Mouse (Mus musculus): ENCODE data around the gene Kif9.

Kif9 gene

GRCm38 (mm10) chr9:110529002-110529737 is 52.4 kb downstream of the Kif9 start:
- no peak for DNase-seq (ENCODE audit: low read depth)

- no peak for DNase-seq (ENCODE audit: low read depth)
These were observed 53.9 kb downstream of the Kif9 start for GRCm38 (mm10) chr9:110530650-110531049.

- no peak for DNase-seq (ENCODE audit: low read depth)
These were observed 54.5 kb downstream of the Kif9 start for GRCm38 (mm10) chr9:110531151-110531791.

DNA sequence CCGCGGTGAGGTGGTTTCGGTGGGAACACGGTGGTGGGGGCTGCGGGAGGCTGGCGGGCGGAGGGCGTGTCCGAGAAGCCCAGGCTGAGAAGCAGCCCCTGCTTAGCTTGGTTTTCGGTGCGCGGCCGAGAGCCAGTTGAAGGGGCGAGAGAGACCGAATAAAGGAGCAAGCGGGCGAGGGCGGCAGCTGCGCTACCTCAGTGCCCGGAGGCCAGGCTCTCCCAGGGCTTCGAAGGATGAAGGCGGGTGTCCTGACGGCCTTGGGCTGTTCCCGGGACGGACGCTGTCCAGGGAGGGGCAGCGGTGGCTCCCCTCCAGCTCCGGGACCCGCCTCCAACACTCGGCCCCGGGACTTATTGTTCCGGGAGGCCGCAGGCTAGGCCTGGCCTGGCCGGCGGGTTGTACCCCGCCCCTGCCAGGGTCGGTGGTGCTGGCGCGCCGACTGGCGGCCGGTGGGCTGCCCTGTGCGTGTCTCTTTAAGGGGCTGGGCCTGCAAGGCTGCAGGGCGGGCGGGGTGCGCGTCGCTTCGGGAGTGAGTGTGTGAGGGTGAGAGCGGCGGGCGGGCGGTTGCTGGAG is 55.2 kb downstream of the Kif9 start:
- peak; percentile 83 for DNase-seq (ENCODE audit: low read depth)

DNA sequence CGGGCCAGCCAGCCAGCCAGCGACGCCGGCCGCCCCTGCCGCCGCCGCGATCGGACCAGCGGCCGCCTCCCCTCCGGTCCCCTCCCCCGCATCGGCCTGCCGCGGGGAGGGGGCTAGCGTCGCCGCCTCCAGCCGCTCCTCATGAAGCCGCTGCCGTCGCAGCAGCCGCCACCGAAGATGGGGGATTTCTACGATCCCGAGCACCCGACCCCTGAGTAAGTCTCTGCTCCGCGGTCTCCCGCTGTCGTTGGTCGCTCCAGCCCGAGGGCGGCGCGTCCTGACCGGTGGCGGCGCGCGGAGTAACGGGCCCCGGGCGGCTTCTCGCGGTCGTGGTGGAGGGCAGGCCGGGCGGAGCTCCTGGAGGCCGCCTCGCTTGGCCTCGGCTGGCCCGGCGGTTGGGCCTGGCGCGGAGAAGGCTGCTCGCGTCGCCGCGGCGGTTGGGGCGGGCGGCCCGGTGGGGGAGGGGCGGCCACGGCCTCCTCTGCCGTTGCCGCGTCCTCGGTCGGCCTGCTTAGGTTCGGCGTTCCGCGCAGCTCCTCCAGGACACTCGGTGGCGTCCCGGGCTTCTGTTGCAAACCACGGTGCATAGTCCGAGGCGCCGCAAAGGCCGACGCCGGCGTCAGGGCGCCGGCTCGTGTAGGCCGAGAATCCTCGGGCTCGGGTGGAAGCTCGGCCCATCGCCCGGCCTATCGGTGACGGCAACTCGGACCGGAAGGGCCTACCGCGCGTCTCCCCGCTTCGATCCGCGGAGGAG is 56.0 kb downstream of the Kif9 start, which contains the start of gene Setd2:
Setd2 (plus strand) TSS at position 60 of the 754 bp plus-strand sequence.
- peak; percentile 31 for DNase-seq (ENCODE audit: low read depth)

- no peak for DNase-seq (ENCODE audit: low read depth)
These were observed 56.9 kb downstream of the Kif9 start for GRCm38 (mm10) chr9:110533645-110534044.

DNA sequence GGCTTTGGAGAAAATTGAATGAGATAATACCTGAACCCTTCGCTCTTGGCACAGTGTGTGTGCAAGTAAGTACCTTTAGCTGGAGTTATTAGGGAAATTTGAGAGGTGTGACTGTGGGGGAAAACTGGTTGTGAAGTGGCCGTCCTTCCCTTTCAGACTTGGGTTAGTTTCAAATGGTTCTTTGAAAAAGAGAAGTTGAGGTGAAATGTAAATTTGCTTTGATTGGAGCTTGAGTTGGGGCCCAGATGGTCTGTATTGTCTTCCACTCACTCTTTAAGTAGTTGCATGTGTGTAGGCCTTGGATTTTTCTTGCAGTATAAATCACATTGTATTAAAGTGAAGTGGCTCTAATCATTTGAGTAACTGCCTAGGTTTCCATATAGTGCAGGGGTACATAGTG is 58.4 kb downstream of the Kif9 start:
- DNase-seq (ENCODE audit: low read depth), result no peak

GRCm38 (mm10) chr9:110536636-110537035 is 59.9 kb downstream of the Kif9 start:
- DNase-seq (ENCODE audit: low read depth), result no peak

GRCm38 (mm10) chr9:110538511-110538910 is 61.8 kb downstream of the Kif9 start:
- no peak for DNase-seq (ENCODE audit: low read depth)

DNA sequence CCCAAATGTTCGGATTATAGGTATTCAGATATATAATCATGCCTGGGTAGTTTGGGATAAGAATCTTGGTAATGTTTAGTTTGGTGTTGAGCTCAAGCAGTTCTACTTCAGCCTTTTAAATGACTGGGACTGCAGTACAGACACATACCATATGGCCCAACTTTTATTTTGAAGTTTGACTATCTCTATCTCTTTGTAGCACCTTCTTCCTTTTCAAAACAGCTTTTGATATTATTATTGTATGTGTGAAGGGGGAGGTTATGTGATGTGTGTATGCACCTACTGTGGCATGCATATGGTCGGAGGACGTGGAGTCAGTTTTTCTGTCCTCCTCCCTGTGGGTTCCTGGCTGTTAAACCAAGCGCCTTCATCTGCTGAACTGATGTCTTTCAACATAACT is 65.2 kb downstream of the Kif9 start:
- no peak for DNase-seq (ENCODE audit: low read depth)

DNA sequence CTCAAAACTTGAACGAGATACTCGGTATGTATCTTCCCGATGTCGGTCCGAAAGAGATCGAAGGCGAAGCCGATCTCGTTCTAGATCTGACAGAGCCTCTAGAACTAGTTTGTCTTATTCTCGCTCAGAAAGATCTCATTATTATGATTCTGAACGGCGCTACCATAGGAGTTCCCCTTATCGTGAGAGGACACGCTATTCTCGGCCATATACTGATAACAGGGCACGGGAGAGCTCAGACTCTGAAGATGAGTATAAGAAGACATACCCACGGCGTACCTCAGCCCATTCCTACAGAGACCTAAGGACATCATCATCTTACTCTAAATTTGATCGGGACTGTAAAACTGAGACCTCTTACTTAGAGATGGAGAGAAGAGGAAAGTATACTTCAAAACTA is 71.5 kb downstream of the Kif9 start:
- DNase-seq (ENCODE audit: low read depth), result no peak

DNA sequence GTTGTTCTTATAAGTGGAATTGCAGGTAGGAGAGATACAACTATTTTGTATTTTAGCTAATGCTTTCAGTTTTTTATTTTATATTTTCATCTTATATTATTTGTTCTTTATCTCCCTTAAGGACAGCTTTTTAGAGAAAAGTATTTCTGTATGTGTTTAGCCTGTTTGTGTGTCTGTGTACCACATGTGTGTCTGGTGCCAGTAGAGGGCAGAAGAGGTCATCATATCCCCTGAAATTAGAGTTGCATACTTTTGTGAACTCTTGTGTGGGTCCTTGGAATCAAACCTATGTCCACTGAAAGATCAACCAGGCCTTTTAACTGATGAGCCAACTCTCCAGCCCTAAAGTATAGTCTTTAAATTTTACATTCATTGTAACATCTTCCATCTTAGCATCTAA is 91.6 kb downstream of the Kif9 start:
- peak; percentile 4 for DNase-seq (ENCODE audit: low read depth)

All from c-Kit-positive CD71-negative TER-119-negative erythroid progenitor cells, embryonic 14.5 days (primary cell).